Comparison of ENCODE assay signal across 10 mouse cellular contexts in the genomic region with DNA sequence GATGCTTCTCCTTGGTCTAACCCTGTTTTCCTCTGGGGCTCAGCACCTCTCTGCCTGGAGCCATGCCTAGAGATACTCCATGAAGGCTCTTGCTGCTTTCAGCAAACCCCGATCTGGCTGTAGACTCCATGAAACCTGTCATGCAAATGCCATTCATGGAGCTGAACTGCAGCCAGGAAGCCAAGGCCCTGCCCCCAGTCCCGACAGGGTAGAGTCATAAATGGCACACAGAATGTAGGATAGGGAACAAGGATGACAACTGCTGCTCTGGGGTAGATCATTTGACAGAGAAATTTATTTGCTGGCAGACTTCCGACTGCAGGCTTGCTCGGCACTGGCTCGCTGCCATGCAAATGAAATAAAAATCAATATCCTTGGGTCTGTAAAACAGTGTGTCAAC.
DNase-seq lines count a peak whose midpoint lies in the region; ATAC-seq lines count a peak whose summit lies in the region.
"Had no signal": no experiment of that assay in that cellular context is flagged by ENCODE, and none has a peak within 500 bp of the region (broad histone marks: within the 10 kb centered on the region; RNA-seq: fewer than 3 reads in every experiment).

No protein-coding gene starts in this region.

- H3K36me3 ChIP-seq in heart, embryonic 14.5 days (ENCODE audit: control insufficient read depth, insufficient read depth, low read length) = peaks cover 10% of the 10 kb centered on the region
- no peaks in the 10 kb centered on the region for H3K36me3 ChIP-seq in neural tube, embryonic 13.5 days

- no peaks in the 10 kb centered on the region for H3K9me3 ChIP-seq in heart, embryonic 14.5 days (ENCODE audit: control insufficient read depth, low read length)
- no peaks in the 10 kb centered on the region for H3K9me3 ChIP-seq in neural tube, embryonic 13.5 days
- H3K9me3 ChIP-seq: G1E had no signal

- H3K27me3 ChIP-seq in heart, embryonic 14.5 days (ENCODE audit: control insufficient read depth, insufficient read depth, low read length) = no peaks in the 10 kb centered on the region
- no peaks in the 10 kb centered on the region for H3K27me3 ChIP-seq in neural tube, embryonic 13.5 days

- peak; percentile 86 for DNase-seq in left cerebral cortex, postnatal 4 days
- DNase-seq in left cerebral cortex, adult 8-10 months (ENCODE audit: low spot score in 2 of 2) = no peak
- peak; percentile 74 for DNase-seq in layer of hippocampus, adult 11-12 months (ENCODE audit: low spot score)
- DNase-seq in thymus, postnatal 4 days = no peak
- DNase-seq in left cerebral cortex, postnatal 10 days (ENCODE audit: extremely low spot score in 1 of 2, low spot score in 2 of 2) = no peak

- H3K9ac ChIP-seq in heart, embryonic 14.5 days (ENCODE audit: low read length) = no peak overlapping the region
- no peak overlapping the region; the same call in 1 of the 2 replicates for H3K9ac ChIP-seq in neural tube, embryonic 13.5 days

- H3K4me3 ChIP-seq in heart, embryonic 14.5 days (ENCODE audit: control insufficient read depth in 1 of 2, insufficient read depth in 1 of 2, low read depth in 1 of 2, low read length in 2 of 2) = no peak overlapping the region
- no peak overlapping the region for H3K4me3 ChIP-seq in neural tube, embryonic 13.5 days
- H3K4me3 ChIP-seq: erythroblast, embryonic 14.5 days had no signal

- peak overlapping the region; percentile 8 for H3K4me2 ChIP-seq in heart, embryonic 14.5 days (ENCODE audit: low read length)
- peak overlapping the region; percentile 41 for H3K4me2 ChIP-seq in neural tube, embryonic 13.5 days

- peaks cover 60 to 90% of the 10 kb centered on the region in 2 experiments for H3K4me1 ChIP-seq in heart, embryonic 14.5 days (ENCODE audit: control insufficient read depth in 2 of 2, insufficient read depth in 2 of 2, low read length in 2 of 2)
- H3K4me1 ChIP-seq in neural tube, embryonic 13.5 days (replicated peaks) = peaks cover 98% of the 10 kb centered on the region

- WGBS in heart, embryonic 14.5 days = 14% methylated on average over 5 of the region's 5 CpGs
- 23% methylated on average over 5 of the region's 5 CpGs for WGBS in neural tube, embryonic 13.5 days

- ATAC-seq in cerebellum, adult (ENCODE audit: insufficient number of reproducible peaks, low FRiP score, low TSS enrichment) = 0 out of 2 replicates have a peak, but pooled peaks have one; percentile 17
- peak; percentile 62 for ATAC-seq in heart, embryonic 14.5 days (ENCODE audit: insufficient number of reproducible peaks, insufficient read depth, low FRiP score, low read depth)
- ATAC-seq in neural tube, embryonic 13.5 days (ENCODE audit: low read depth) = peak; percentile 62

- intact Hi-C loops in left cerebral cortex, postnatal 4 days (cut with DNase I) = no loop called here
- intact Hi-C loops in left cerebral cortex, postnatal 10 days (cut with DNase I) = no loop called here

- peak overlapping the region; percentile 75 to 89 for H3K27ac ChIP-seq in heart, embryonic 14.5 days (replicated peaks in 1 of 2; ENCODE audit: control insufficient read depth in 1 of 2, insufficient read depth in 1 of 2, low read depth in 2 of 2, low read length in 2 of 2)
- peak overlapping the region; percentile 90 for H3K27ac ChIP-seq in neural tube, embryonic 13.5 days (replicated peaks)

Comparison
In these comparisons a context has a peak if more than half of its experiments do, and no peak if none do; other contexts are left out.
1. DNase-seq: peak in left cerebral cortex, postnatal 4 days (single experiment) and layer of hippocampus, adult 11-12 months (single experiment); none in left cerebral cortex, adult 8-10 months (0 of 2), thymus, postnatal 4 days (single experiment) and left cerebral cortex, postnatal 10 days (0 of 2).
2. Peak in every context shown above with its lines, with median percentiles within 50 percentile points of each other: ATAC-seq.